Mouse (Mus musculus) hindbrain, embryonic 12.5 days (tissue): ENCODE data around the gene Tns1. TPM values are rescaled to one million over a fixed set of nuclear protein-coding genes. Genes with fewer than 3 reads are reported as not detected.

Source experiments
- ATAC-seq: fragments of 200-750 bp; cut with Nextera tagmentation; 2 replicates; pipeline ENCODE4 v1.8.0; 2017; ENCODE audit warnings: moderate TSS enrichment; ENCODE audit not compliant: low FRiP score
- H3K27ac ChIP-seq: fragments of 300-500 bp; sonication (generic); 2 replicates; pipeline ENCODE4 v1.5.1; 2016; ENCODE audit warnings: mild to moderate bottlenecking
- H3K27me3 ChIP-seq: fragments of 300-500 bp; sonication (generic); 2 replicates; pipeline ENCODE4 v1.6.1; 2016; ENCODE audit warnings: mild to moderate bottlenecking
- H3K36me3 ChIP-seq: fragments of 300-500 bp; sonication (generic); 2 replicates; pipeline ENCODE4 v1.6.1; 2016; ENCODE audit warnings: mild to moderate bottlenecking
- H3K4me1 ChIP-seq: fragments of 300-500 bp; sonication (generic); 2 replicates; pipeline ENCODE4 v1.6.1; 2016
- H3K4me2 ChIP-seq: fragments of 300-500 bp; sonication (generic); replicated peaks from 2 replicates; pipeline ENCODE4 v1.6.1; 2016; ENCODE audit warnings: mild to moderate bottlenecking
- H3K4me3 ChIP-seq: fragments of 300-500 bp; sonication (generic); 2 replicates; pipeline ENCODE4 v1.5.1; 2016; ENCODE audit warnings: mild to moderate bottlenecking
- H3K9ac ChIP-seq: fragments of 300-500 bp; sonication (generic); 2 replicates; pipeline ENCODE4 v1.6.1; 2016; ENCODE audit warnings: mild to moderate bottlenecking, moderate library complexity
- H3K9me3 ChIP-seq: fragments of 300-500 bp; sonication (generic); replicated peaks from 2 replicates; pipeline ENCODE4 v1.6.1; 2016; ENCODE audit warnings: mild to moderate bottlenecking
- WGBS: fragments of 180-500 bp; shearing (Covaris S2); methylation state at CpG from one replicate; pipeline ENCODE4 v1.1.7; 2016; 5-methylcytosine and 5-hydroxymethylcytosine counted together
- polyA plus RNA-seq: library from polyadenylated mRNA; unstranded; fragments of >200 nt; fragmentation: Nextera tagmentation; extraction: Ambion mirVana; gene quantifications from 2 replicates; pipeline ENCODE4 v1.2.1, GENCODE M21; 2016

Tns1 gene
- polyA plus RNA-seq, 1 experiment from 2014 or later = 28.3 TPM

GRCm38 (mm10) chr1:74034736-74035135, 89.5 kb downstream of the Tns1 start:
- Histone ChIP-seq H3K9ac (no peak overlapping the region), H3K4me1 (peaks cover 33% of the 10 kb centered on the region)

GRCm38 (mm10) chr1:74034211-74034610, 90.0 kb downstream of the Tns1 start:
- Histone ChIP-seq H3K4me3 (no peak overlapping the region), H3K27me3 (peaks cover 23% of the 10 kb centered on the region), H3K4me2 (no peak overlapping the region), H3K9ac (no peak overlapping the region), H3K27ac (no peak overlapping the region), H3K4me1 (peaks cover 33% of the 10 kb centered on the region), H3K9me3 (no peaks in the 10 kb centered on the region), H3K36me3 (no peaks in the 10 kb centered on the region)
- ATAC-seq = no peak

More at GRCm38 (mm10) chr1:74034736-74035135, 89.5 kb downstream of the Tns1 start:
- Histone ChIP-seq H3K9me3 (no peaks in the 10 kb centered on the region), H3K4me3 (no peak overlapping the region), H3K27ac (no peak overlapping the region), H3K4me2 (no peak overlapping the region), H3K27me3 (peaks cover 23% of the 10 kb centered on the region), H3K36me3 (no peaks in the 10 kb centered on the region)
- ATAC-seq = no peak
- WGBS = 89% methylated on average over 2 of the region's 2 CpGs

GRCm38 (mm10) chr1:74033407-74033806, 90.8 kb downstream of the Tns1 start:
- Histone ChIP-seq H3K36me3 (no peaks in the 10 kb centered on the region), H3K4me2 (no peak overlapping the region), H3K4me3 (no peak overlapping the region), H3K27ac (no peak overlapping the region), H3K9me3 (no peaks in the 10 kb centered on the region), H3K9ac (no peak overlapping the region), H3K4me1 (peaks cover 40% of the 10 kb centered on the region), H3K27me3 (peaks cover 23% of the 10 kb centered on the region)
- WGBS = 87% methylated on average over 4 of the region's 4 CpGs
- ATAC-seq = no peak

GRCm38 (mm10) chr1:74032966-74033365, 91.3 kb downstream of the Tns1 start:
- no peak overlapping the region for H3K4me2 ChIP-seq
- H3K36me3 ChIP-seq = no peaks in the 10 kb centered on the region
- 89% methylated on average over 5 of the region's 5 CpGs for WGBS
- peaks cover 41% of the 10 kb centered on the region for H3K4me1 ChIP-seq
- H3K9ac ChIP-seq = no peak overlapping the region
- H3K27me3 ChIP-seq = peaks cover 23% of the 10 kb centered on the region
- H3K27ac ChIP-seq = no peak overlapping the region
- no peak for ATAC-seq
- no peak overlapping the region for H3K4me3 ChIP-seq
- no peaks in the 10 kb centered on the region for H3K9me3 ChIP-seq

GRCm38 (mm10) chr1:74031771-74032609, 92.3 kb downstream of the Tns1 start:
- Histone ChIP-seq H3K9me3 (no peaks in the 10 kb centered on the region), H3K27ac (peak overlapping the region; percentile 35; the same call in 1 of the 2 replicates), H3K9ac (no peak overlapping the region), H3K27me3 (peaks cover 16% of the 10 kb centered on the region), H3K4me2 (no peak overlapping the region), H3K4me1 (peaks cover 48% of the 10 kb centered on the region), H3K36me3 (no peaks in the 10 kb centered on the region), H3K4me3 (no peak overlapping the region)
- ATAC-seq = no peak
- WGBS = 78% methylated on average over 9 of the region's 9 CpGs

- Histone ChIP-seq H3K27me3 (peaks cover 6% of the 10 kb centered on the region), H3K9me3 (no peaks in the 10 kb centered on the region), H3K36me3 (no peaks in the 10 kb centered on the region), H3K27ac (peak overlapping the region; percentile 35), H3K4me1 (peaks cover 45% of the 10 kb centered on the region), H3K9ac (no peak overlapping the region), H3K4me3 (no peak overlapping the region), H3K4me2 (no peak overlapping the region)
- ATAC-seq = peak; percentile 49
- 18% methylated on average over 3 of the region's 3 CpGs for WGBS
These were observed 93.3 kb downstream of the Tns1 start for GRCm38 (mm10) chr1:74030901-74031360.

GRCm38 (mm10) chr1:74030285-74030684, 94.0 kb downstream of the Tns1 start:
- no peak overlapping the region for H3K9ac ChIP-seq
- H3K36me3 ChIP-seq = no peaks in the 10 kb centered on the region
- WGBS = 77% methylated on average over 1 of the region's 1 CpGs
- H3K4me2 ChIP-seq = no peak overlapping the region
- H3K9me3 ChIP-seq = no peaks in the 10 kb centered on the region
- peaks cover 50% of the 10 kb centered on the region for H3K4me1 ChIP-seq
- no peak overlapping the region for H3K27ac ChIP-seq
- H3K27me3 ChIP-seq = no peaks in the 10 kb centered on the region
- H3K4me3 ChIP-seq = no peak overlapping the region
- no peak for ATAC-seq

GRCm38 (mm10) chr1:74029669-74030068, 94.6 kb downstream of the Tns1 start:
- Histone ChIP-seq H3K9me3 (no peaks in the 10 kb centered on the region), H3K4me2 (no peak overlapping the region), H3K27me3 (no peaks in the 10 kb centered on the region), H3K27ac (no peak overlapping the region), H3K9ac (no peak overlapping the region), H3K4me3 (no peak overlapping the region), H3K36me3 (no peaks in the 10 kb centered on the region), H3K4me1 (peaks cover 55% of the 10 kb centered on the region)
- 89% methylated on average over 3 of the region's 3 CpGs for WGBS
- no peak for ATAC-seq

GRCm38 (mm10) chr1:74028881-74029266, 95.4 kb downstream of the Tns1 start:
- no peak overlapping the region for H3K4me3 ChIP-seq
- WGBS = 82% methylated on average over 5 of the region's 5 CpGs
- H3K9ac ChIP-seq = peak overlapping the region; percentile 6; the same call in 1 of the 2 replicates
- no peak for ATAC-seq
- H3K27ac ChIP-seq = no peak overlapping the region
- H3K4me2 ChIP-seq = no peak overlapping the region
- no peaks in the 10 kb centered on the region for H3K9me3 ChIP-seq
- peaks cover 52% of the 10 kb centered on the region for H3K4me1 ChIP-seq
- no peaks in the 10 kb centered on the region for H3K27me3 ChIP-seq
- no peaks in the 10 kb centered on the region for H3K36me3 ChIP-seq

GRCm38 (mm10) chr1:74028118-74028880, 96.0 kb downstream of the Tns1 start:
- no peaks in the 10 kb centered on the region for H3K36me3 ChIP-seq
- H3K27me3 ChIP-seq = no peaks in the 10 kb centered on the region
- no peak for ATAC-seq
- H3K9me3 ChIP-seq = no peaks in the 10 kb centered on the region
- 86% methylated on average over 13 of the region's 13 CpGs for WGBS
- no peak overlapping the region for H3K4me3 ChIP-seq
- peak overlapping the region; percentile 23; the same call in 1 of the 2 replicates for H3K27ac ChIP-seq
- H3K4me1 ChIP-seq = peaks cover 52% of the 10 kb centered on the region
- no peak overlapping the region for H3K9ac ChIP-seq
- no peak overlapping the region for H3K4me2 ChIP-seq

GRCm38 (mm10) chr1:74027559-74028091, 96.6 kb downstream of the Tns1 start:
- Histone ChIP-seq H3K9me3 (no peaks in the 10 kb centered on the region), H3K36me3 (no peaks in the 10 kb centered on the region), H3K4me2 (no peak overlapping the region), H3K4me1 (peaks cover 48% of the 10 kb centered on the region), H3K9ac (no peak overlapping the region), H3K4me3 (no peak overlapping the region), H3K27me3 (no peaks in the 10 kb centered on the region), H3K27ac (peak overlapping the region; percentile 23; the same call in 1 of the 2 replicates)
- 45% methylated on average over 11 of the region's 11 CpGs for WGBS
- no peak for ATAC-seq

GRCm38 (mm10) chr1:74026703-74027195, 97.5 kb downstream of the Tns1 start:
- Histone ChIP-seq H3K4me3 (no peak overlapping the region), H3K27ac (peak overlapping the region; percentile 23; the same call in 1 of the 2 replicates), H3K4me2 (no peak overlapping the region), H3K9ac (no peak overlapping the region), H3K4me1 (peaks cover 48% of the 10 kb centered on the region), H3K27me3 (no peaks in the 10 kb centered on the region), H3K9me3 (no peaks in the 10 kb centered on the region), H3K36me3 (no peaks in the 10 kb centered on the region)
- 75% methylated on average over 9 of the region's 9 CpGs for WGBS
- ATAC-seq = no peak
